Comparison of ENCODE assay signal across 8 mouse cellular contexts in the genomic region with DNA sequence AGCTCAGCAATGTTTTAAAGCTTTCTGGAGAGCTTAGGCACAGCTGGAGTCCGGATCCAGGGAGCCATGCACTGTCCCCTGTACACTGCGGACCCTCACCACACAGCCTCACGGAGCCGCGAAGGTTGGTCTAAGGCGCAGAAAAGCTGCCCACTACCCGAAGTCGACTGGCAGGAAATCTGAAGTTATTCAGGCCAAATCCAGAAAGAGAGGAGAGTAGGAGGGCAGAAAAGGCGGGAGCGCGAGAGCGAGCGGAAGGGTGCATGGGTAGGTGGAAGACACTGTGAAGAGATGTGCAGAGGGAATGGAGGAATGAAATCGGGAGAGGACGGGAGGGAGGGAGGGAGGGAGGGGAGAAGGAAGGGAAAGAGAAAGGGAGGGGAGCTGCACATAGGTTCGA. TPM values are rescaled to one million over a fixed set of nuclear protein-coding genes. Genes with fewer than 3 reads are reported as not detected.
DNase-seq lines count a peak whose midpoint lies in the region; ATAC-seq lines count a peak whose summit lies in the region.

No protein-coding gene starts in this region.

- H3K9me3 ChIP-seq in hindbrain, embryonic 16.5 days (ENCODE audit: control insufficient read depth, low read length) = no peaks in the 10 kb centered on the region
- H3K9me3 ChIP-seq in midbrain, embryonic 16.5 days (replicated peaks; ENCODE audit: control insufficient read depth, low read length, poor library complexity, severe bottlenecking) = no peaks in the 10 kb centered on the region

- ATAC-seq in hindbrain, embryonic 16.5 days = peak; percentile 81
- peak; percentile 77 for ATAC-seq in midbrain, embryonic 16.5 days

- peak overlapping the region; percentile 46 for H3K4me3 ChIP-seq in hindbrain, embryonic 16.5 days (ENCODE audit: low read length)
- peak overlapping the region; percentile 43 for H3K4me3 ChIP-seq in midbrain, embryonic 16.5 days (ENCODE audit: low read depth, low read length)

- WGBS in hindbrain, embryonic 16.5 days = under 1% methylated on average over 16 of the region's 16 CpGs
- WGBS in midbrain, embryonic 16.5 days = 1% methylated on average over 15 of the region's 16 CpGs

- DNase-seq in embryo, embryonic 10 days (ENCODE audit: low spot score) = peak; percentile 46
- DNase-seq in embryo, embryonic 9.5 days (ENCODE audit: extremely low spot score) = no peak
- DNase-seq in thymus, postnatal 0 days (ENCODE audit: low spot score) = peak; percentile 8
- no peak for DNase-seq in thymus, adult 18-20 months
- DNase-seq in ovary, adult 18-20 months (ENCODE audit: low spot score) = no peak
- DNase-seq in gastrocnemius, postnatal 14 days = no peak

- peaks cover 3% of the 10 kb centered on the region; the same call in 1 of the 2 replicates for H3K27me3 ChIP-seq in hindbrain, embryonic 16.5 days (replicated peaks; ENCODE audit: control insufficient read depth, insufficient read depth, low read length)
- 0 out of 2 replicates have a peak, but pooled peaks cover 3% of the 10 kb centered on the region for H3K27me3 ChIP-seq in midbrain, embryonic 16.5 days (ENCODE audit: control insufficient read depth, insufficient read depth, low read depth, low read length)

- peak overlapping the region; percentile 94 for H3K4me2 ChIP-seq in hindbrain, embryonic 16.5 days (ENCODE audit: low read length)
- peak overlapping the region; percentile 70 for H3K4me2 ChIP-seq in midbrain, embryonic 16.5 days (ENCODE audit: low read length)

- H3K9ac ChIP-seq in hindbrain, embryonic 16.5 days (ENCODE audit: low read depth, low read length) = peak overlapping the region; percentile 66
- peak overlapping the region; percentile 68 for H3K9ac ChIP-seq in midbrain, embryonic 16.5 days (ENCODE audit: low read depth, low read length)

- intact Hi-C loops in gastrocnemius, postnatal 14 days (cut with DNase I; ENCODE audit: low total_unique reads) = loop anchor here (5.0 to 10.0 kb wide), 2 partner anchors 1008 to 1261 kb away; no protein-coding TSS in a partner anchor

- peaks cover 6% of the 10 kb centered on the region for H3K4me1 ChIP-seq in hindbrain, embryonic 16.5 days (ENCODE audit: control insufficient read depth, insufficient read depth, low read depth, low read length)
- peaks cover 6% of the 10 kb centered on the region; the same call in 1 of the 2 replicates for H3K4me1 ChIP-seq in midbrain, embryonic 16.5 days (ENCODE audit: control insufficient read depth, insufficient read depth, low read length)

- no peaks in the 10 kb centered on the region for H3K36me3 ChIP-seq in hindbrain, embryonic 16.5 days (ENCODE audit: control insufficient read depth, insufficient read depth, low read length)
- H3K36me3 ChIP-seq in midbrain, embryonic 16.5 days (ENCODE audit: control insufficient read depth, insufficient read depth, low read length) = no peaks in the 10 kb centered on the region

- peak overlapping the region; percentile 60 for H3K27ac ChIP-seq in hindbrain, embryonic 16.5 days (ENCODE audit: low read depth, low read length)
- peak overlapping the region; percentile 82 for H3K27ac ChIP-seq in midbrain, embryonic 16.5 days (ENCODE audit: low read length)

RNA-seq across cellular contexts. Expression of gene Kdm8, which starts 51.2 kb away (rescaled TPM):
- polyA plus RNA-seq in thymus, postnatal 0 days (2015; fragmentation: Nextera tagmentation; extraction: Ambion mirVana) = 12.6 and 15.1 TPM in 2 replicates
- 5.2 TPM in 2 replicates for polyA plus RNA-seq in hindbrain, embryonic 16.5 days (2015; fragmentation: Nextera tagmentation; extraction: Ambion mirVana)
- polyA plus RNA-seq in midbrain, embryonic 16.5 days (2015; fragmentation: Nextera tagmentation; extraction: Ambion mirVana) = 3.9 and 4.1 TPM in 2 replicates
- total RNA-seq in gastrocnemius, postnatal 14 days (2021) = 1 to 10 TPM; 4.3 to 4.9 TPM

Comparison
In these comparisons a context has a peak if more than half of its experiments do, and no peak if none do; other contexts are left out.
1. DNase-seq: peak in embryo, embryonic 10 days (single experiment) and thymus, postnatal 0 days (single experiment); none in embryo, embryonic 9.5 days (single experiment), thymus, adult 18-20 months (0 of 2), ovary, adult 18-20 months (single experiment) and gastrocnemius, postnatal 14 days (single experiment).